Mouse (Mus musculus): Measurements from ENCODE around the gene Nrg4. TPM values are rescaled to one million over a fixed set of nuclear protein-coding genes. Genes with fewer than 3 reads are reported as not detected.

The Nrg4 gene
- polyA plus RNA-seq, 1 experiment from 2014 or later: 1.6 TPM

DNA sequence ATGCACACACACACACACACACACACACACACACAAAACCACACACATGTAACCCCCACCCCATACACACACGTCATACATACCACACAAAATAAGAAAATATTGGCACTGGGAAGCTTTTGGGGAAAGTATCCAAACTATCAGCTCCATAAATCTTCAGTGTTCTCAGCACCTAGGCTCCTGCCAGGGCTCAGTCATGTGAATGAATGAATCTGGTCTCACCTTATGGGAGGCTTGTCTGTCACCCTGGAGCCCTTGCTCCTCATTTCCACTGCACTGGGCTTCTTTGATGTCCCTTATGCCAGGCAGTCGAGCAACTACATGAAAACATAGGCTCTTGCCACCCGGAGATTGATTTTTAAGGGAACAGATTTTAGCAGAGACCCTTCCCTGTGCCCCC, 33.7 kb upstream of the Nrg4 start:
- Histone ChIP-seq H3K27me3 (ENCODE audit: control insufficient read depth, insufficient read depth, low read length) (no peaks in the 10 kb centered on the region), H3K27ac (replicated peaks) (no peak overlapping the region), H3K9ac (ENCODE audit: low read length) (no peak overlapping the region), H3K4me3 (ENCODE audit: low read depth, low read length) (no peak overlapping the region), H3K4me1 (replicated peaks; ENCODE audit: control insufficient read depth, insufficient read depth) (no peaks in the 10 kb centered on the region), H3K4me2 (replicated peaks; ENCODE audit: low read depth) (no peak overlapping the region), H3K36me3 (ENCODE audit: control insufficient read depth, insufficient read depth, low read length) (no peaks in the 10 kb centered on the region), H3K9me3 (ENCODE audit: control insufficient read depth, low read length) (no peaks in the 10 kb centered on the region)
- no peak for ATAC-seq (ENCODE audit: low FRiP score, low TSS enrichment)
- TF ChIP-seq CTCF (IDR thresholded peaks at IDR 0.05; ENCODE audit: low read depth) (no peak), EP300 (optimal IDR thresholded peaks at IDR 0.05) (no peak)
- no peak for DNase-seq (ENCODE audit: low spot score)
- 69% methylated on average over 3 of the region's 3 CpGs for WGBS

GRCm38 (mm10) chr9:55357164-55357563, 30.5 kb upstream of the Nrg4 start:
- DNase-seq (ENCODE audit: low spot score) (no peak), ATAC-seq (ENCODE audit: low FRiP score, low TSS enrichment) (no peak)
- H3K9me3 ChIP-seq (ENCODE audit: control insufficient read depth, low read length): no peaks in the 10 kb centered on the region
- no peak overlapping the region for H3K27ac ChIP-seq (replicated peaks)
- no peak overlapping the region for H3K4me2 ChIP-seq (replicated peaks; ENCODE audit: low read depth)
- no peak for TF ChIP-seq EP300 (optimal IDR thresholded peaks at IDR 0.05)
- TF ChIP-seq CTCF (IDR thresholded peaks at IDR 0.05; ENCODE audit: low read depth): no peak
- no peaks in the 10 kb centered on the region for H3K27me3 ChIP-seq (ENCODE audit: control insufficient read depth, insufficient read depth, low read length)
- WGBS: 93% methylated on average over 1 of the region's 1 CpGs
- no peaks in the 10 kb centered on the region for H3K4me1 ChIP-seq (replicated peaks; ENCODE audit: control insufficient read depth, insufficient read depth)
- no peak overlapping the region for H3K9ac ChIP-seq (ENCODE audit: low read length)
- H3K36me3 ChIP-seq (ENCODE audit: control insufficient read depth, insufficient read depth, low read length): no peaks in the 10 kb centered on the region
- no peak overlapping the region for H3K4me3 ChIP-seq (ENCODE audit: low read depth, low read length)

- Histone ChIP-seq H3K36me3 (ENCODE audit: control insufficient read depth, insufficient read depth, low read length) (no peaks in the 10 kb centered on the region), H3K9ac (ENCODE audit: low read length) (no peak overlapping the region), H3K4me2 (replicated peaks; ENCODE audit: low read depth) (no peak overlapping the region), H3K4me1 (replicated peaks; ENCODE audit: control insufficient read depth, insufficient read depth) (no peaks in the 10 kb centered on the region), H3K4me3 (ENCODE audit: low read depth, low read length) (no peak overlapping the region), H3K9me3 (ENCODE audit: control insufficient read depth, low read length) (no peaks in the 10 kb centered on the region), H3K27ac (replicated peaks) (no peak overlapping the region), H3K27me3 (ENCODE audit: control insufficient read depth, insufficient read depth, low read length) (no peaks in the 10 kb centered on the region)
- DNase-seq (ENCODE audit: low spot score) (no peak), ATAC-seq (ENCODE audit: low FRiP score, low TSS enrichment) (no peak)
- TF ChIP-seq EP300 (optimal IDR thresholded peaks at IDR 0.05): no peak
- 52% methylated on average over 8 of the region's 8 CpGs for WGBS
These were observed 28.7 kb upstream of the Nrg4 start for GRCm38 (mm10) chr9:55355270-55355834.

DNA sequence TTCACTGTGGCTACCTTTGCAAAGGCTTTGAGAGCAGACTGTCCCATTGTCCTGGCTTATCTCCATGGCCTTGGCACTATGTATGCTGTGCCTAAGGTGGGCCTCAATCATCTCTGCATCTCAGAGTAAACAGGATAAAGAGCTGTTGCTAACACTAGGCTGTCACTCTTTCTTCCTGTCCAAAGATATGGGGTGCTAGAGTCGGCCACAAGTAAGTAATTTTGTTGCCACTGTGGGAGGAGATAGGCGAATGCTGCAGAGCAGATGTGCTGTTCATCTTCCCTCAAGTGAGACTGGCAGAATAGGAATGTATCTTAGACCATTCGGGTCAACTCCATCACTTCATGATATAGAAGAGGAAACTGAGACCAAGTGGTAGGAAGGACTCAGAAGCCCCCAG, 28.0 kb upstream of the Nrg4 start:
- no peak overlapping the region for H3K9ac ChIP-seq (ENCODE audit: low read length)
- no peak overlapping the region for H3K4me2 ChIP-seq (replicated peaks; ENCODE audit: low read depth)
- no peaks in the 10 kb centered on the region for H3K27me3 ChIP-seq (ENCODE audit: control insufficient read depth, insufficient read depth, low read length)
- DNase-seq (ENCODE audit: low spot score) (no peak), ATAC-seq (ENCODE audit: low FRiP score, low TSS enrichment) (no peak)
- WGBS: 60% methylated on average over 3 of the region's 3 CpGs
- no peak for TF ChIP-seq EP300 (optimal IDR thresholded peaks at IDR 0.05)
- TF ChIP-seq CTCF (IDR thresholded peaks at IDR 0.05; ENCODE audit: low read depth): no peak
- no peak overlapping the region for H3K4me3 ChIP-seq (ENCODE audit: low read depth, low read length)
- no peaks in the 10 kb centered on the region for H3K9me3 ChIP-seq (ENCODE audit: control insufficient read depth, low read length)
- no peaks in the 10 kb centered on the region for H3K36me3 ChIP-seq (ENCODE audit: control insufficient read depth, insufficient read depth, low read length)
- no peaks in the 10 kb centered on the region for H3K4me1 ChIP-seq (replicated peaks; ENCODE audit: control insufficient read depth, insufficient read depth)
- H3K27ac ChIP-seq (replicated peaks): no peak overlapping the region

GRCm38 (mm10) chr9:55348664-55349063, 22.0 kb upstream of the Nrg4 start:
- no peaks in the 10 kb centered on the region for H3K27me3 ChIP-seq (ENCODE audit: control insufficient read depth, insufficient read depth, low read length)
- no peaks in the 10 kb centered on the region for H3K36me3 ChIP-seq (ENCODE audit: control insufficient read depth, insufficient read depth, low read length)
- H3K4me2 ChIP-seq (replicated peaks; ENCODE audit: low read depth): no peak overlapping the region
- DNase-seq (ENCODE audit: low spot score) (no peak), ATAC-seq (ENCODE audit: low FRiP score, low TSS enrichment) (no peak)
- no peaks in the 10 kb centered on the region for H3K4me1 ChIP-seq (replicated peaks; ENCODE audit: control insufficient read depth, insufficient read depth)
- WGBS: 77% methylated on average over 3 of the region's 3 CpGs
- H3K27ac ChIP-seq (replicated peaks): no peak overlapping the region
- no peak overlapping the region for H3K9ac ChIP-seq (ENCODE audit: low read length)
- TF ChIP-seq EP300 (optimal IDR thresholded peaks at IDR 0.05) (no peak), CTCF (IDR thresholded peaks at IDR 0.05; ENCODE audit: low read depth) (no peak)
- H3K9me3 ChIP-seq (ENCODE audit: control insufficient read depth, low read length): no peaks in the 10 kb centered on the region
- no peak overlapping the region for H3K4me3 ChIP-seq (ENCODE audit: low read depth, low read length)

DNA sequence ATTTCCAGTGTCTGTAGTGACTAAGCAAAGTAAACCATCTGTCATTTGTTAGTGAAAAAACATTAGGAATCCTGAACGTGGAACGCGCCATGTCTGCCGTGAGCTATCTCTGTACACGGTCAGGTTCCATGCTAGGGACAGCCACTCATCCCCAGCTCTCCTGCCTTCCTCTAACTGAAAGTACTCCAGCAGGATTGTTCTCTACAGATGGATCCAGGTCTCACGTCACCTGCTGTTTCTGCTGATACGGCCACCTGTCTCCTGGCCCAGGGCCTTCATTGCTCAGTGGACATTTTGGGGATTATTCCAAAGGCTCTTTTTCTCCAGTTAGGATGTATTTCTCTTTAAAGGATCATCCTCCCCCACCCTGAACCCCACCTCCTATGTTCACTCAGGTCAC, 18.7 kb upstream of the Nrg4 start:
- ATAC-seq (ENCODE audit: low FRiP score, low TSS enrichment) (no peak), DNase-seq (ENCODE audit: low spot score) (no peak)
- Histone ChIP-seq H3K4me3 (ENCODE audit: low read depth, low read length) (no peak overlapping the region), H3K27me3 (ENCODE audit: control insufficient read depth, insufficient read depth, low read length) (no peaks in the 10 kb centered on the region), H3K9ac (ENCODE audit: low read length) (no peak overlapping the region), H3K27ac (replicated peaks) (no peak overlapping the region), H3K4me2 (replicated peaks; ENCODE audit: low read depth) (no peak overlapping the region), H3K4me1 (replicated peaks; ENCODE audit: control insufficient read depth, insufficient read depth) (no peaks in the 10 kb centered on the region), H3K36me3 (ENCODE audit: control insufficient read depth, insufficient read depth, low read length) (no peaks in the 10 kb centered on the region), H3K9me3 (ENCODE audit: control insufficient read depth, low read length) (no peaks in the 10 kb centered on the region)
- 90% methylated on average over 7 of the region's 7 CpGs for WGBS
- TF ChIP-seq CTCF (IDR thresholded peaks at IDR 0.05; ENCODE audit: low read depth) (no peak), EP300 (optimal IDR thresholded peaks at IDR 0.05) (no peak)
